Mouse (Mus musculus): ENCODE data around the gene Hist2h2be. TPM values are rescaled to one million over a fixed set of nuclear protein-coding genes. Genes with fewer than 3 reads are reported as not detected.
"Not testable (repeated sequence)": the region's sequence is repeated elsewhere in the genome, so short reads cannot be mapped to it uniquely, and the experiment has no call there.

Hist2h2be gene
- total and polyA plus RNA-seq, 3 experiments = 1.8 to 3.2 TPM; not detected in 1

DNA sequence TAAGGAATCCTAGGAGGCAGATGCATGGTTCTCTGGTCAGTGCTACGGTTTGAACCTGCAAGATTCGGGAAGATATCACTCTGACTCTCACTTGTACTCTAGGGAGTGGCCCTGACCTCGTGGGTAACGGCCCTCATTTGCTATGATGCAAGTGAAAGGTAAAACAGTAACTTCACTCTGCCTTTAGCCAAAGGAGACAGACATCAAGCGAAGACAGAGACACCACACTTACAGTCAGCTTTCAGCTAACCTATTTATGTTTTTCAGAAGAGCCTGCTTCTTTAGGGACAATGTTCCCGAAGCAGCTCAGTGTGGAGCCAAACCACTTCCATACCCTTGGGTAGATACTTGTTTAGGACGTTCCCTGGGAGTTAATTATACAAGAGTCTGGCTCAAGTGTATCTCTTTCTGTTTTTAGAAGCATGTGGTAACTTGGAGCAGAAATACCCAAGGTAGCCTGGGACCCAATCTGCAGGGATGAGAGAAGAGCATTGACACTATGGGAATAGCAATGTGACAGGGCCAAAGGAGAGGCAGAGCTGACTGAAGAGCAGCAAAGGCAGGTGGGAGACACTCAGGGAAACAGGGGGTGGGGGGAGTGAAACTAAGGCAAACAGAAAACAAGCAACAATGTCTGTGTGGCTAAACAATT, 23.1 kb downstream of the Hist2h2be start:
- Histone ChIP-seq H3K9ac (ENCODE audit: control insufficient read depth, low read depth, low read length, poor library complexity, severe bottlenecking) (peak overlapping the region; percentile 91), H3K4me3 (ENCODE audit: control insufficient read depth in 1 of 2, insufficient read depth in 1 of 2, low read depth in 2 of 2, low read length in 2 of 2) (peak overlapping the region; percentile 31 to 72), H3K9me3 (replicated peaks; ENCODE audit: insufficient read depth, low read length) (no peaks in the 10 kb centered on the region), H3K4me1 (ENCODE audit: control insufficient read depth in 1 of 2, insufficient read depth in 2 of 2, low read length in 2 of 2) (peaks cover 13 to 33% of the 10 kb centered on the region in 2 experiments), H3K36me3 (ENCODE audit: control insufficient read depth in 1 of 2, insufficient read depth in 2 of 2, low read length in 2 of 2) (peaks cover 0 to 56% of the 10 kb centered on the region in 2 experiments; a peak in 2 of 4 replicates), H3K27ac (ENCODE audit: control insufficient read depth, low read depth, low read length) (peak overlapping the region; percentile 98), H3K79me2 (ENCODE audit: control insufficient read depth, insufficient read depth, low read length, poor library complexity) (peaks cover 2% of the 10 kb centered on the region), H3K27me3 (ENCODE audit: control insufficient read depth in 1 of 2, insufficient read depth in 2 of 2, low read length in 2 of 2) (no peaks in the 10 kb centered on the region)
- DNase-seq (ENCODE audit: low read depth, low spot score) = peak; percentile 88
- TF ChIP-seq POLR2A (IDR thresholded peaks at IDR 0.05; ENCODE audit: control insufficient read depth in 1 of 2, insufficient read depth in 1 of 2, low read depth in 1 of 2, low read length in 2 of 2, poor library complexity in 1 of 2) (peak in 1 of 2 experiments; percentile 36; a peak in 1 of 4 replicates), POLR2AphosphoS5 (IDR thresholded peaks at IDR 0.05; ENCODE audit: borderline replicate concordance, low read depth, low read length) (no peak)

GRCm38 (mm10) chr3:96245003-96245886, 24.3 kb downstream of the Hist2h2be start, which contains the start of gene Hist2h2aa1:
TSS of gene Hist2h2aa1 (plus strand) at chr3:96245497.
- peaks cover 13 to 33% of the 10 kb centered on the region in 2 experiments for H3K4me1 ChIP-seq (ENCODE audit: control insufficient read depth in 1 of 2, insufficient read depth in 2 of 2, low read length in 2 of 2)
- H3K27me3 ChIP-seq (ENCODE audit: control insufficient read depth in 1 of 2, insufficient read depth in 2 of 2, low read length in 2 of 2); H3K9me3 ChIP-seq (replicated peaks; ENCODE audit: insufficient read depth, low read length); H3K79me2 ChIP-seq (ENCODE audit: control insufficient read depth, insufficient read depth, low read length, poor library complexity): not testable (repeated sequence)
- H3K4me3 ChIP-seq (ENCODE audit: control insufficient read depth in 1 of 2, insufficient read depth in 1 of 2, low read depth in 2 of 2, low read length in 2 of 2) = peak within 1 kb of the TSS; percentile 72 to 78
- TF ChIP-seq POLR2AphosphoS5 (IDR thresholded peaks at IDR 0.05; ENCODE audit: borderline replicate concordance, low read depth, low read length) (peak; percentile 77; the same call in 1 of the 2 replicates), POLR2A (IDR thresholded peaks at IDR 0.05; ENCODE audit: control insufficient read depth in 1 of 2, insufficient read depth in 1 of 2, low read depth in 1 of 2, low read length in 2 of 2, poor library complexity in 1 of 2) (peak in 1 of 2 experiments; percentile 40; a peak in 2 of 4 replicates)
- H3K27ac ChIP-seq (ENCODE audit: control insufficient read depth, low read depth, low read length) = peak within 1 kb of the TSS; percentile 98
- DNase-seq (ENCODE audit: low read depth, low spot score) = peak; percentile 96
- peak within 1 kb of the TSS; percentile 91 for H3K9ac ChIP-seq (ENCODE audit: control insufficient read depth, low read depth, low read length, poor library complexity, severe bottlenecking)
- peaks cover 0 to 56% of the 10 kb centered on the region in 2 experiments; a peak in 2 of 4 replicates for H3K36me3 ChIP-seq (ENCODE audit: control insufficient read depth in 1 of 2, insufficient read depth in 2 of 2, low read length in 2 of 2)

GRCm38 (mm10) chr3:96246018-96246417, 25.1 kb downstream of the Hist2h2be start:
- peak overlapping the region; percentile 60 for H3K9ac ChIP-seq (ENCODE audit: control insufficient read depth, low read depth, low read length, poor library complexity, severe bottlenecking)
- TF ChIP-seq POLR2A (IDR thresholded peaks at IDR 0.05; ENCODE audit: control insufficient read depth in 1 of 2, insufficient read depth in 1 of 2, low read depth in 1 of 2, low read length in 2 of 2, poor library complexity in 1 of 2) (peak in 1 of 2 experiments; percentile 51; a peak in 1 of 4 replicates), POLR2AphosphoS5 (IDR thresholded peaks at IDR 0.05; ENCODE audit: borderline replicate concordance, low read depth, low read length) (peak; percentile 84; the same call in 1 of the 2 replicates)
- peak overlapping the region in 1 of 2 experiments; percentile 41; a peak in 2 of 4 replicates for H3K4me3 ChIP-seq (ENCODE audit: control insufficient read depth in 1 of 2, insufficient read depth in 1 of 2, low read depth in 2 of 2, low read length in 2 of 2)

DNA sequence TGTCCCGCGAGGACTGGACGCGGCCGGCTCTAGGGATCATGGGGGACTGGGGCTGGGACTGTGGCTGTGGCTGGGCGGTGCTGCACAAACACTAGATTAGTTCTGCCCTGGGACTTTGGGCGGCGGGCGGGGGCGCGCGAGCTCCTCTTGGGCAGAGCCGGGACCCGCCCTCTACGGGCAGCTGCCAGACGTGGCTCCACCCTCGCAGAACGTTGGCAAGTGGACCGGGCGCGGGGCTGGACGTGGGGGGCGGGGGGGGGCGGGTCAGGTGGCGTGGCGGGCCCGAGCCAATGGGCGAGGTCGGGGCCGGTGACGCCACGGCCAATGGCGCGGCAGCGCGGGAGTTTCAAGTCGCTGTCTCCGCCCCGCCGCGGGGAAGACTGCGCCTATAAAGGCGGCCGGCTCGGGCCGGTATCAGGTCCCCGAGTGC, 25.5 kb downstream of the Hist2h2be start, which contains the start of gene Hist2h3c1:
Gene Hist2h3c1 (plus strand): TSS at position 259 of the 430 bp plus-strand sequence.
- Histone ChIP-seq H3K4me1 (ENCODE audit: control insufficient read depth in 1 of 2, insufficient read depth in 2 of 2, low read length in 2 of 2) (peaks cover 13 to 34% of the 10 kb centered on the region in 2 experiments), H3K36me3 (ENCODE audit: control insufficient read depth in 1 of 2, insufficient read depth in 2 of 2, low read length in 2 of 2) (peaks cover 0 to 55% of the 10 kb centered on the region in 2 experiments; a peak in 2 of 4 replicates), H3K9ac (ENCODE audit: control insufficient read depth, low read depth, low read length, poor library complexity, severe bottlenecking) (peak within 1 kb of the TSS; percentile 92), H3K4me3 (ENCODE audit: control insufficient read depth in 1 of 2, insufficient read depth in 1 of 2, low read depth in 2 of 2, low read length in 2 of 2) (peak within 1 kb of the TSS; percentile 3 to 63), H3K27ac (ENCODE audit: control insufficient read depth, low read depth, low read length) (peak within 1 kb of the TSS; percentile 97)
- H3K27me3 ChIP-seq (ENCODE audit: control insufficient read depth in 1 of 2, insufficient read depth in 2 of 2, low read length in 2 of 2); DNase-seq (ENCODE audit: low read depth, low spot score); H3K79me2 ChIP-seq (ENCODE audit: control insufficient read depth, insufficient read depth, low read length, poor library complexity); H3K9me3 ChIP-seq (replicated peaks; ENCODE audit: insufficient read depth, low read length): not testable (repeated sequence)

More at GRCm38 (mm10) chr3:96246018-96246417, 25.1 kb downstream of the Hist2h2be start:
- not testable (repeated sequence) for H3K27me3 ChIP-seq (ENCODE audit: control insufficient read depth in 1 of 2, insufficient read depth in 2 of 2, low read length in 2 of 2); H3K79me2 ChIP-seq (ENCODE audit: control insufficient read depth, insufficient read depth, low read length, poor library complexity); H3K9me3 ChIP-seq (replicated peaks; ENCODE audit: insufficient read depth, low read length); DNase-seq (ENCODE audit: low read depth, low spot score)
- Histone ChIP-seq H3K4me1 (ENCODE audit: control insufficient read depth in 1 of 2, insufficient read depth in 2 of 2, low read length in 2 of 2) (peaks cover 13 to 35% of the 10 kb centered on the region in 2 experiments), H3K27ac (ENCODE audit: control insufficient read depth, low read depth, low read length) (peak overlapping the region; percentile 80), H3K36me3 (ENCODE audit: control insufficient read depth in 1 of 2, insufficient read depth in 2 of 2, low read length in 2 of 2) (peaks cover 0 to 56% of the 10 kb centered on the region in 2 experiments; a peak in 2 of 4 replicates)

Data from MEL (cell line).